Mouse (Mus musculus) stomach, embryonic 16.5 days (tissue): ENCODE results near the gene Klkb1. TPM values are rescaled to one million over a fixed set of nuclear protein-coding genes. Genes with fewer than 3 reads are reported as not detected.
"Not testable (repeated sequence)": the region's sequence is repeated elsewhere in the genome, so short reads cannot be mapped to it uniquely, and the experiment has no call there.

Source experiments
- ATAC-seq: fragments of 200-750 bp; cut with Nextera tagmentation; 2 replicates; pipeline ENCODE4 v1.8.0; 2017; ENCODE audit warnings: moderate number of reproducible peaks, moderate TSS enrichment; ENCODE audit not compliant: insufficient read depth, low FRiP score
- H3K27ac ChIP-seq: fragments of 300-500 bp; sonication (generic); 2 replicates; pipeline ENCODE4 v1.5.1; 2014; ENCODE audit warnings: low read length
- H3K27me3 ChIP-seq: fragments of 300-500 bp; sonication (generic); 2 replicates; pipeline ENCODE4 v1.6.1; 2014; ENCODE audit warnings: low read length, control low read depth, mixed read lengths; ENCODE audit not compliant: control insufficient read depth, insufficient read depth
- H3K36me3 ChIP-seq: fragments of 300-500 bp; sonication (generic); 2 replicates; pipeline ENCODE4 v1.6.1; 2014; ENCODE audit warnings: low read length; ENCODE audit not compliant: control insufficient read depth, insufficient read depth
- H3K4me1 ChIP-seq: fragments of 300-500 bp; sonication (generic); 2 replicates; pipeline ENCODE4 v1.6.1; 2014; ENCODE audit warnings: low read length, control low read depth, mixed read lengths; ENCODE audit not compliant: control insufficient read depth, insufficient read depth
- H3K4me2 ChIP-seq: fragments of 300-500 bp; sonication (generic); 2 replicates; pipeline ENCODE4 v1.6.1; 2014; ENCODE audit warnings: low read depth, low read length, mixed read lengths
- H3K4me3 ChIP-seq: fragments of 300-500 bp; sonication (generic); replicated peaks from 2 replicates; pipeline ENCODE4 v1.5.1; 2014; ENCODE audit warnings: mild to moderate bottlenecking, low read length
- H3K9ac ChIP-seq: fragments of 300-500 bp; sonication (generic); 2 replicates; pipeline ENCODE4 v1.6.1; 2014; ENCODE audit warnings: low read length
- H3K9me3 ChIP-seq: fragments of 300-500 bp; sonication (generic); replicated peaks from 2 replicates; pipeline ENCODE4 v1.6.1; 2016; ENCODE audit warnings: low read length, control low read depth; ENCODE audit not compliant: control insufficient read depth
- WGBS: fragments of 180-500 bp; shearing (Covaris S2); extraction: QIAGEN DNeasy Blood & Tissue Kit; methylation state at CpG from one replicate; pipeline ENCODE4 v1.1.7; 2014; 5-methylcytosine and 5-hydroxymethylcytosine counted together
- polyA plus RNA-seq: library from polyadenylated mRNA; unstranded; fragments of >200 nt; fragmentation: Nextera tagmentation; extraction: Ambion mirVana; gene quantifications from 2 replicates; pipeline ENCODE4 v1.2.1, GENCODE M21; 2015

Gene Klkb1
- polyA plus RNA-seq, result 0.29 and 0.48 TPM in 2 replicates

- H3K27ac ChIP-seq, result no peak within 1 kb of the TSS
- 74% methylated on average over 7 of the region's 7 CpGs for WGBS
- H3K4me1 ChIP-seq, result no peaks in the 10 kb centered on the region
- H3K36me3 ChIP-seq, result no peaks in the 10 kb centered on the region
- H3K9me3 ChIP-seq, result no peaks in the 10 kb centered on the region
- ATAC-seq, result no peak
- no peaks in the 10 kb centered on the region for H3K27me3 ChIP-seq
- no peak within 1 kb of the TSS for H3K4me3 ChIP-seq
- H3K4me2 ChIP-seq, result no peak within 1 kb of the TSS
- H3K9ac ChIP-seq, result no peak within 1 kb of the TSS
Measured at GRCm38 (mm10) chr8:45294687-45295086, at the start of gene Klkb1. Gene Klkb1, minus strand, starts transcription at chr8:45294859.

- Histone ChIP-seq H3K27ac (no peak overlapping the region), H3K4me2 (no peak overlapping the region), H3K9me3 (no peaks in the 10 kb centered on the region), H3K9ac (no peak overlapping the region), H3K4me3 (no peak overlapping the region), H3K36me3 (peaks cover 18% of the 10 kb centered on the region), H3K4me1 (0 out of 2 replicates have a peak, but pooled peaks cover 4% of the 10 kb centered on the region), H3K27me3 (no peaks in the 10 kb centered on the region)
- no peak for ATAC-seq
- WGBS, result 90% methylated on average over 8 of the region's 8 CpGs
Measured at GRCm38 (mm10) chr8:45344298-45344697, 49.6 kb upstream of the Klkb1 start.

- H3K4me2 ChIP-seq, result no peak overlapping the region
- H3K4me1 ChIP-seq, result 0 out of 2 replicates have a peak, but pooled peaks cover 4% of the 10 kb centered on the region
- H3K27ac ChIP-seq, result peak overlapping the region; percentile 76
- H3K4me3 ChIP-seq, result no peak overlapping the region
- WGBS, result 69% methylated on average over 12 of the region's 12 CpGs
- H3K36me3 ChIP-seq, result peaks cover 9% of the 10 kb centered on the region; the same call in 1 of the 2 replicates
- no peaks in the 10 kb centered on the region for H3K27me3 ChIP-seq
- no peak overlapping the region for H3K9ac ChIP-seq
- no peaks in the 10 kb centered on the region for H3K9me3 ChIP-seq
- peak; percentile 77; the same call in 1 of the 2 replicates for ATAC-seq
Measured at GRCm38 (mm10) chr8:45341630-45342628, 47.3 kb upstream of the Klkb1 start.

- H3K9me3 ChIP-seq, result no peaks in the 10 kb centered on the region
- peak; percentile 25; the same call in 1 of the 2 replicates for ATAC-seq
- no peaks in the 10 kb centered on the region for H3K27me3 ChIP-seq
- H3K4me3 ChIP-seq, result peak overlapping the region; percentile 73
- H3K4me1 ChIP-seq, result peaks cover 11% of the 10 kb centered on the region; the same call in 1 of the 2 replicates
- peak overlapping the region; percentile 82 for H3K4me2 ChIP-seq
- no peak overlapping the region for H3K27ac ChIP-seq
- 7% methylated on average over 8 of the region's 8 CpGs for WGBS
- peak overlapping the region; percentile 76 for H3K9ac ChIP-seq
- no peaks in the 10 kb centered on the region for H3K36me3 ChIP-seq
Measured at GRCm38 (mm10) chr8:45333493-45333892, 38.8 kb upstream of the Klkb1 start.

GRCm38 (mm10) chr8:45332685-45333409 lies 38.2 kb upstream of the Klkb1 start, which contains the start of gene Cyp4v3:
Gene Cyp4v3, minus strand, starts transcription at chr8:45333216.
- under 1% methylated on average over 44 of the region's 44 CpGs for WGBS
- H3K4me1 ChIP-seq, result peaks cover 11% of the 10 kb centered on the region; the same call in 1 of the 2 replicates

GRCm38 (mm10) chr8:45330856-45331255 lies 36.2 kb upstream of the Klkb1 start:
- 64% methylated on average over 3 of the region's 3 CpGs for WGBS
- no peak for ATAC-seq

More at GRCm38 (mm10) chr8:45332685-45333409, 38.2 kb upstream of the Klkb1 start, which contains the start of gene Cyp4v3:
- no peaks in the 10 kb centered on the region for H3K9me3 ChIP-seq
- H3K4me2 ChIP-seq, result peak within 1 kb of the TSS; percentile 82
- H3K36me3 ChIP-seq, result no peaks in the 10 kb centered on the region
- peak within 1 kb of the TSS; percentile 76 for H3K9ac ChIP-seq
- H3K4me3 ChIP-seq, result peak within 1 kb of the TSS; percentile 73
- no peaks in the 10 kb centered on the region for H3K27me3 ChIP-seq
- peak; percentile 85 for ATAC-seq
- H3K27ac ChIP-seq, result no peak within 1 kb of the TSS

GRCm38 (mm10) chr8:45329206-45329980 lies 34.7 kb upstream of the Klkb1 start:
- Histone ChIP-seq H3K27me3 (no peaks in the 10 kb centered on the region), H3K9ac (no peak overlapping the region), H3K4me1 (peaks cover 11% of the 10 kb centered on the region; the same call in 1 of the 2 replicates), H3K4me2 (no peak overlapping the region), H3K9me3 (no peaks in the 10 kb centered on the region), H3K4me3 (no peak overlapping the region), H3K27ac (no peak overlapping the region), H3K36me3 (no peaks in the 10 kb centered on the region)
- ATAC-seq, result no peak
- WGBS, result 87% methylated on average over 6 of the region's 6 CpGs

More at GRCm38 (mm10) chr8:45330856-45331255, 36.2 kb upstream of the Klkb1 start:
- no peak overlapping the region for H3K4me2 ChIP-seq
- no peak overlapping the region for H3K4me3 ChIP-seq
- no peaks in the 10 kb centered on the region for H3K27me3 ChIP-seq
- H3K27ac ChIP-seq, result no peak overlapping the region
- H3K36me3 ChIP-seq, result no peaks in the 10 kb centered on the region
- no peak overlapping the region for H3K9ac ChIP-seq
- peaks cover 11% of the 10 kb centered on the region; the same call in 1 of the 2 replicates for H3K4me1 ChIP-seq
- H3K9me3 ChIP-seq, result no peaks in the 10 kb centered on the region

- not testable (repeated sequence) for H3K4me3 ChIP-seq, H3K36me3 ChIP-seq, H3K9me3 ChIP-seq, H3K4me2 ChIP-seq, H3K27ac ChIP-seq, H3K27me3 ChIP-seq, H3K4me1 ChIP-seq, H3K9ac ChIP-seq, ATAC-seq
Measured at GRCm38 (mm10) chr8:45327076-45327475, 32.4 kb upstream of the Klkb1 start.
